Mouse (Mus musculus): Measurements from ENCODE around the gene Slc35e3. TPM values are rescaled to one million over a fixed set of nuclear protein-coding genes. Genes with fewer than 3 reads are reported as not detected.
"Not testable (repeated sequence)": the region's sequence is repeated elsewhere in the genome, so short reads cannot be mapped to it uniquely, and the experiment has no call there.

The Slc35e3 gene
- polyA plus RNA-seq, 1 experiment from 2014 or later = 7.1 TPM

DNA sequence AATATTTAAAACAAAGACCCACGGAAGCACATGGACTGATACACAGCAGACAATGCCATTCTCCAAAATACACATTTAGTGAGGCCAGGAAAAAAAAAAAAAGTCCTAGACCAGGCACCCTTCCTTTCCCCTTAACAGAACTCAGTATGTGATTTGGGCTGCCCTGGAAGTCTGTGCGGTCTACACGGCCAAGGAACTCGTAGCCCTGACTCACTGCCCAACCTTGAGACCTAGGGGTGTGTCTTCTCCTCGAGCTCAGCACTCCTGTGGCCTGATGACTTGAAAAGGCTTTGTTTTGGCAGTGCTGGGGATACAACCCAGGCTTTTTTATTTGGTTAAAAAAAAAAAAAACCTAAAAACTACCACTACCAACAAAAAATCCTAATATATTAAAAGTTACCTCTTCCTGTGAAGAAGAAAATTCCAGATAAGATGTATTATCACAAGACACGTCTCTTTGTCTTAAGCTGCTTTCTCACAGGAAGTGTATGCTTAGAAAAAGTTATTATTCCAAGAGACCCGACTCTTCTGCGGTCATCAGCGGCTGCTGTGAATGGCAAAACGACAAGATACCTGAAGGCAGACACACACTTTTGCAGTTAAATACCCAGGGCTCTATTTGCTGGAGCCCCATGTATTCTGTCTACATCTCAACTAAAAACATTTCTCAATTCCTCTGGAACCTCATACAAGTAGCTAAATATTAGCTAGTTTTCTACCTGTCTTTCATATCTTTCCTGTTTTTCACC lies 11.9 kb downstream of the Slc35e3 start:
- H3K4me3 ChIP-seq; H3K9me3 ChIP-seq (replicated peaks); ATAC-seq (replicated peaks; ENCODE audit: insufficient number of reproducible peaks, insufficient read depth, low FRiP score, low read depth); H3K27ac ChIP-seq; H3K4me2 ChIP-seq; H3K9ac ChIP-seq; H3K27me3 ChIP-seq; H3K4me1 ChIP-seq (replicated peaks): not testable (repeated sequence)
- H3K36me3 ChIP-seq = peaks cover 13% of the 10 kb centered on the region; the same call in 1 of the 2 replicates
- WGBS = 59% methylated on average over 9 of the region's 10 CpGs

DNA sequence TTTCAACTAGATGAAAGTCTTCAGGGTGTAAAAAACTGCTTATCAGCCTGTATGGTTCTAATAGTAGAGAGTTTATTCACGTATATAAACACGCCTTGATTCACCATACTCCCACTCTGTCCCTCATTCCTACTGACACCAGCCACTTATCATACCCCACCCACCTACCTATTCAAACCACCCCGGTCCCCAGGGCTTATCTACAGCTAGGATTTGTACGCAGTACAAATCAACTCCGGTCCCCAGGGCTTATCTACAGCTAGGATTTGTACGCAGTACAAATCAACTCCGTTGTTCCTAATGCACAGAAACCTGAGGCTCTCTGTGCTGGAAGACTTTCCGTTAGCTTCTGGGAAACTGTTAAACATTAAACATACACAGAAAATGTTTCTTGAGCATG lies 12.5 kb downstream of the Slc35e3 start:
- H3K4me2 ChIP-seq; H3K27ac ChIP-seq; H3K4me1 ChIP-seq (replicated peaks); H3K9me3 ChIP-seq (replicated peaks); H3K4me3 ChIP-seq; H3K9ac ChIP-seq; ATAC-seq (replicated peaks; ENCODE audit: insufficient number of reproducible peaks, insufficient read depth, low FRiP score, low read depth); H3K27me3 ChIP-seq: not testable (repeated sequence)
- WGBS = 28% methylated on average over 8 of the region's 8 CpGs
- H3K36me3 ChIP-seq = peaks cover 13% of the 10 kb centered on the region; the same call in 1 of the 2 replicates

DNA sequence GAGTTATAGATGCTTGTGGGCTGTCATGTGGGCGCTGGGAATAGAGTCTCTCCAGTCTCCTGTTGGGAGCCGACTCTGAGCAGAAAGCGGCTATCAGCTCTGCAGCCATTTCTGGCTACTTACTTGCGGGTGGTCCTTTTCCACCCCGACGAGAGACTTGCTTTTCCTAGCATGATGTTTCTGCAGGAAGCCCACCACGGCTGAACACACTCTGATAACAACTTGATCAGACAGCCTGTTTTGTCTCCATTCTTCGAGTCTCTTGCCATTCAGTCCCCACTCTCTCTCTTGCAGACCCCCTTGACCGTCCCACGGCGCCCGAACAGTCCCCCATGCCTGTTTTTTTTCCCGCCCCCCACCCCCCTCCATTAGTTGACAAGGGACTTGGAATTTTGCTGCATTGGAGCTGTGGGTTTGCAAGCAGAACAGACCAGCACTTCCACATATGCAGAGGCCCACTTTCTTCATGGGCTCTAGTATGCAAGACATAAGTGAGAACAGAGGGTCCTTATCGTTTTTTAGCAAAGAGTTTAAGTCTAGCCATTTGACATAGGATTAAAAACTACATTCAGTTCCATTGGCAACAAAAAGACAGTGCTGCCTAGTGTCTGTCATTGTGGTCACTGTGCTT lies 13.1 kb downstream of the Slc35e3 start:
- Histone ChIP-seq H3K27me3 (no peaks in the 10 kb centered on the region), H3K4me2 (no peak overlapping the region), H3K9me3 (replicated peaks) (no peaks in the 10 kb centered on the region), H3K36me3 (peaks cover 10% of the 10 kb centered on the region; the same call in 1 of the 2 replicates), H3K9ac (no peak overlapping the region), H3K4me1 (replicated peaks) (no peaks in the 10 kb centered on the region), H3K27ac (no peak overlapping the region), H3K4me3 (no peak overlapping the region)
- WGBS = 54% methylated on average over 14 of the region's 14 CpGs
- no peak for ATAC-seq (replicated peaks; ENCODE audit: insufficient number of reproducible peaks, insufficient read depth, low FRiP score, low read depth)

DNA sequence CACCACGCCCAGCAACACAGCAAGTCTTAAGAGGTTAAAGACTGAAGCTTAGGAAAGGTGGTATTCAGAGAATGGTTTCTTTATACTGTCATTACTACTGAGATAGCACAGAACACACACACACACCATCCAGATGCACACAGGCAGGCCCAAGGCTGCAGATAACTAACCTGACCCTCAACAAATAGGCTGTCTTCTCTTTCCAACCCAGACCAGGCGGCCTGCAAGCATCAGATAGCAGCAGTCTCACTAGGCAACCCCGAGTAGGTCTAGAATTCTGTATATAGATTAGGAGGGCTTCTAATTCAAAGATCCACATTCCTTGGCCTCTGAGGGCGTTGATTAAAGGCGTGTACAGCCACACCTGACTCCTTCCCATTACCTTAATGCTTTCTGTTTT lies 14.0 kb downstream of the Slc35e3 start:
- 78% methylated on average over 5 of the region's 5 CpGs for WGBS
- no peaks in the 10 kb centered on the region for H3K4me1 ChIP-seq (replicated peaks)
- no peaks in the 10 kb centered on the region for H3K9me3 ChIP-seq (replicated peaks)
- H3K4me2 ChIP-seq = no peak overlapping the region
- H3K4me3 ChIP-seq = no peak overlapping the region
- H3K27ac ChIP-seq = no peak overlapping the region
- H3K27me3 ChIP-seq = no peaks in the 10 kb centered on the region
- H3K36me3 ChIP-seq = peaks cover 8% of the 10 kb centered on the region; the same call in 1 of the 2 replicates
- H3K9ac ChIP-seq = no peak overlapping the region
- no peak for ATAC-seq (replicated peaks; ENCODE audit: insufficient number of reproducible peaks, insufficient read depth, low FRiP score, low read depth)

DNA sequence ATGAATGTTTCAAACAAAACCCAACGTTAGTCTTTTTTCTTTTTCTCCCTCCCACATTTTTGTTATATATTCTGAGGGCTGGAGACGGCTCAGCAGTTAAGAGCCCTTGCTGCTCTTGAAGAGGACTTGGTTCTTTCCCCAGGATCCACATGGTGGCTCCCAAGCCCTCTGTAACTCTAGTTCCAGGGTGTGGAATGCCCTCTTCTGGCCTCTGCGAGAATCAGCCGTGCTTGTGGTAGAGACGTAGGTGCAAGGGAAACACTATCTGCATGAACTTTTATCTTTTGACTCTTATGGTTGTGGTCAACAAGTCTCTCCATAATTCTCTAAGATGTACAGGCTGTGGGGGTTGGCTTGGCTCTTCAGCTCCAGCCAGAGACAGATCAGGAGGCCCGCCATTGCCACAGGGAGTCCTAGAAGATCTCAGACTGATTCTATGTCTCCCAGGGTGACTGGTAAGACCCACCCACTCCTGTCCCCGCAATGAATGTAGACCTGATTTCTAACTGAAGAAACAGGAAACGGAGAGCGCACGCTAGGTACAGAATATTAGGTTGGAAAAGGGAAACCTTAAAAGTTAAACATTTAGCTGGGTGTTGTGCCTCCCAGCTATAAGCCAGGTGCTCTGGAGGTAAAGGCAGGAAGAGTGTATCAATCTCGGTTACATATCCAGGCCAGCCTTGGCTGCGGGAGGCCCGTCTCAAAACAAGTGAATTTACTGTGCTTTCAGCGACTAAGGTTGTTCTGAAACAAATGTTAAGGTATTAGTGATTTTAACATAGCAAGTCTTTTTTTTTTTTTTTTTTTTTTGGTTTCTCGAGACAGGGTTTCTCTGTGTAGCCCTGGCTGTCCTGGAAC lies 14.7 kb downstream of the Slc35e3 start:
- WGBS = 48% methylated on average over 15 of the region's 15 CpGs
- no peak overlapping the region for H3K27ac ChIP-seq
- peak overlapping the region; percentile 32; the same call in 1 of the 2 replicates for H3K4me2 ChIP-seq
- no peaks in the 10 kb centered on the region for H3K4me1 ChIP-seq (replicated peaks)
- H3K9me3 ChIP-seq (replicated peaks) = no peaks in the 10 kb centered on the region
- H3K36me3 ChIP-seq = peaks cover 5% of the 10 kb centered on the region; the same call in 1 of the 2 replicates
- no peak overlapping the region for H3K9ac ChIP-seq
- no peak; the same call in 1 of the 2 replicates for ATAC-seq (replicated peaks; ENCODE audit: insufficient number of reproducible peaks, insufficient read depth, low FRiP score, low read depth)
- no peak overlapping the region for H3K4me3 ChIP-seq
- H3K27me3 ChIP-seq = no peaks in the 10 kb centered on the region

DNA sequence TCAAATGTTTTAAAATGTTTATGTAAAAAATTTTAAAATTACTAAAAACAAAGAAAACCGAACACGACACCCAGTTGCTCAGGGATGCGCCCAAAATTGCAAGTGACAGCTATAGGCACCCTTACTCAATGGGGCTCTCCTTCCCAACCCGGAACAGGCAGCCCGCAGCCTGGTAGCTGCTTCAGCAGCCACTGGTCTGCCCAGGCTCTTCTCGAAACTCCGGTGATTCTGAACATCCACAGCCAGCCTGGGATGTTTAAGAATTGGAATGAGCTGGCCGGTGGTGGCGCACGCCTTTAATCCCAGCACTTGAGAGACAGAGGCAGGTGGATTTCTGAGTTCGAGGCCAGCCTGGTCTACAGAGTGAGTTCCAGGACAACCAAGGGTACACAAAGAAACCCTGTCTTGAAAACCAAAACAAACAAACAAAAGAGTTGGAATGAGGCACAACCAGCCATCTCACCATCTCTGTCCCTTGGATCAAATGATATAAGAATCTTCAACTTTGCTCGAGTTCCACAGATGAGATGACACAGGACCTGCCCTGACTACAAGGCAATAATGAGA lies 15.4 kb downstream of the Slc35e3 start:
- Histone ChIP-seq H3K4me3 (no peak overlapping the region), H3K27ac (no peak overlapping the region), H3K9me3 (replicated peaks) (no peaks in the 10 kb centered on the region), H3K4me1 (replicated peaks) (no peaks in the 10 kb centered on the region), H3K36me3 (no peaks in the 10 kb centered on the region), H3K27me3 (no peaks in the 10 kb centered on the region), H3K9ac (no peak overlapping the region), H3K4me2 (no peak overlapping the region)
- ATAC-seq (replicated peaks; ENCODE audit: insufficient number of reproducible peaks, insufficient read depth, low FRiP score, low read depth) = no peak
- 88% methylated on average over 12 of the region's 12 CpGs for WGBS

DNA sequence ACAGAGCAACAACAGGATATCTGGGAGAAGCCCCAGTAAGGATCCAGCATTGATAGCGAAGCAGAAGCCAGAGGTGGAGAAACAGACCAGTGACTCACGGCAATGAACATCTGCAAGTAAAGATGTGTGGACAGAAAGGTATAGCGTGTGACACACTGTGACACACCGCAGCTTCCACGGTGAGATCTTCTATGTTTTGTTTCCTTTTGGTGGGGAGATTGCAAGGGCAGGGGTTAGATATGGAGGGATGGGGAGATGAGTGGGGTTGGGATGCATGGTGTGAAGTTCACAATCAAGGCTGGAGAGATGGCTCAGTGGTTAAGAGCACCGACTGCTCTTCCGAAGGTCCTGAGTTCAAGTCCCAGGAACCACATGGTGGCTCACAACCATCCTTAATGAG lies 16.0 kb downstream of the Slc35e3 start:
- no peaks in the 10 kb centered on the region for H3K36me3 ChIP-seq
- no peak for ATAC-seq (replicated peaks; ENCODE audit: insufficient number of reproducible peaks, insufficient read depth, low FRiP score, low read depth)
- 90% methylated on average over 7 of the region's 7 CpGs for WGBS
- H3K4me1 ChIP-seq (replicated peaks) = no peaks in the 10 kb centered on the region
- H3K4me2 ChIP-seq = no peak overlapping the region
- no peaks in the 10 kb centered on the region for H3K27me3 ChIP-seq
- H3K9me3 ChIP-seq (replicated peaks) = no peaks in the 10 kb centered on the region
- H3K27ac ChIP-seq = no peak overlapping the region
- no peak overlapping the region for H3K9ac ChIP-seq
- H3K4me3 ChIP-seq = no peak overlapping the region

DNA sequence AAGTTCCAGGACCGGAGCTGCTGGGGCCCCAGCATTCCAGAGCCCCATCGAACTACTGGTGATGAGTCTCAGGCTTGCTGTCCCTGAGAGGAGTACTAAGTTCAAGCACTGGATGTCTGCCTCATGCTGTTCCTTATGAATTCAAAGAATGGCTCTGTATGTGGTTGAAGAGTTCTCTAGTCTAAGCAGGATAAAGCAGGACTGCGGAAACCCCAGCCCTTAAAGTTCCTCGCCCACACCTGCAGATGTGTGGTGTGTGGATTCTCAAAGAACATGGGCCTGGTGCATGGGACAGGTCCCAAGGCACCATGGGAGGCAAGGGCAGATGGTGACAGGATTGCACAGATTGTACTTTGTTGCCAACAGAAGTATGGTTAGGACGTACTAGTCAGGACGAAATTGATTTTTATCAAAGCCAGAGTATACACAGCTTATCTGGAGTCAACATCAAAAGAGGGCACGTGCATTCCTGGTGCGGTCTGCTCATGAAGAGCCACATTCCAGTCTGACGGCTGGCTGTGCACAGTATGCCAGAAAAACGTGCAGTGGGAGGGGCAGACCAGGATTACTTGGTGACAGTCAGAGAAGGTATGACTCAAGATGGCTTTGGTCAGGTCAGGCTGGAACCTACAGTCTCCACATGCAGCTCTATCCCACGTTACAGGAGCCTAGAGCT lies 16.9 kb downstream of the Slc35e3 start:
- ATAC-seq (replicated peaks; ENCODE audit: insufficient number of reproducible peaks, insufficient read depth, low FRiP score, low read depth) = no peak
- no peak overlapping the region for H3K9ac ChIP-seq
- no peak overlapping the region for H3K4me3 ChIP-seq
- no peaks in the 10 kb centered on the region for H3K9me3 ChIP-seq (replicated peaks)
- no peak overlapping the region for H3K27ac ChIP-seq
- no peaks in the 10 kb centered on the region for H3K4me1 ChIP-seq (replicated peaks)
- H3K36me3 ChIP-seq = no peaks in the 10 kb centered on the region
- no peak overlapping the region for H3K4me2 ChIP-seq
- no peaks in the 10 kb centered on the region for H3K27me3 ChIP-seq
- WGBS = 50% methylated on average over 11 of the region's 11 CpGs

DNA sequence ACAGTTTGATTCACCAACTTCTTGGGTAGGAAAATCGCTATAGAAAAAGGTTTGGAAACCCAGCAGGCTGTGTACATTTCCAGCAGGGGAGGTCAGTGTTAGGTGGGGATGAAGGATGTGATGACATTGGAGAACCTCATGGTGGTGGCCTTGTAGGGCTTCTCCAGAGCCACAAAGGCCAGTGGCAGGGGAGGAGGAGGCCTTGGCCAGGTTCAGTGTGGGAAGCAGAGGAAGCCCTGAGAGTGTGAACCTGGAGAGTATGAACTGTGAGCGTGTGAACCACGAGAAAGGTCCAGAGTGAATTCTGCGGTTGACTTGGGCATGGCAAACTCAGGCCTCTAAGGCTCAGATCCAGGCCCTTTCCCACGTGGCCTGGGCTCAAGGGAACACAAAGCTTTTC lies 17.6 kb downstream of the Slc35e3 start:
- Histone ChIP-seq H3K4me1 (replicated peaks) (no peaks in the 10 kb centered on the region), H3K27ac (no peak overlapping the region), H3K4me2 (no peak overlapping the region), H3K36me3 (no peaks in the 10 kb centered on the region), H3K27me3 (no peaks in the 10 kb centered on the region), H3K4me3 (no peak overlapping the region), H3K9me3 (replicated peaks) (no peaks in the 10 kb centered on the region), H3K9ac (no peak overlapping the region)
- WGBS = 80% methylated on average over 5 of the region's 5 CpGs
- ATAC-seq (replicated peaks; ENCODE audit: insufficient number of reproducible peaks, insufficient read depth, low FRiP score, low read depth) = no peak

DNA sequence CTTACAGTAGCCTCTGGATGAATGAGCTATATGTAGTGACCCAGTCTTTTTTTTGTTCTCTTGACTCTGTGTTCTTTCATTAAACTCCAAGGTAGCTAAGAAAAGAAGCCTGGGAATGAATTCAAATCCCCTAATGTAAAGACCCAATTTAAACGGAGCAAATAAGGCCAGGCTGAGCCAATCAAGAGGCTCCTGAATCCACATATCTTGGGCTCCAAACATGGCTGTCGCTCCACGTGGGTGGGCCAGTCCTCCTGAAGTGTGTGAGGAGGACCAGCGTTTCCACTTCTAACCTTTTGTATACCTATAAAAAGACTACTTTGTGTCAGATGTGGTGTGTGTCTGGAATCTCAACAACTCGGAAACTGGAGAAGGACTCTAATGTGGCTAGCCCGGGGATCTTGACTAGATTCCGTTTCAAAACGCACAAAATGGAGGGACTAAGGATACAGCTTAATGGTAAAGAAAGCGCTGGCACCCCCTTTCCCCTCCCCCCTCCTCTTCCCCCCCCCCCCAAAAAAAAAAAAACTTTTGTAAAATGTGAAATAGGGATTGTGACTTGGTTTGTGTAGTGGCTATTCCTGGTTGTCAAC lies 18.6 kb downstream of the Slc35e3 start:
- H3K36me3 ChIP-seq = no peaks in the 10 kb centered on the region
- H3K27me3 ChIP-seq = no peaks in the 10 kb centered on the region
- no peaks in the 10 kb centered on the region for H3K9me3 ChIP-seq (replicated peaks)
- no peak for ATAC-seq (replicated peaks; ENCODE audit: insufficient number of reproducible peaks, insufficient read depth, low FRiP score, low read depth)
- WGBS = 70% methylated on average over 9 of the region's 9 CpGs
- H3K4me3 ChIP-seq = no peak overlapping the region
- H3K4me2 ChIP-seq = no peak overlapping the region
- no peaks in the 10 kb centered on the region for H3K4me1 ChIP-seq (replicated peaks)
- H3K9ac ChIP-seq = no peak overlapping the region
- no peak overlapping the region for H3K27ac ChIP-seq
